Mouse (Mus musculus) hindbrain, embryonic 14.5 days (tissue): Measurements from ENCODE around the gene Rasgrp1. TPM values are rescaled to one million over a fixed set of nuclear protein-coding genes. Genes with fewer than 3 reads are reported as not detected.

Experiments
- ATAC-seq: fragments of 200-750 bp; cut with Nextera tagmentation; 2 replicates; pipeline ENCODE4 v1.8.0; 2017; ENCODE audit warnings: moderate number of reproducible peaks, mild to moderate bottlenecking, moderate TSS enrichment, moderate library complexity; ENCODE audit not compliant: low FRiP score
- DNase-seq: peaks from one replicate; pipeline ENCODE4 v3.0.0-alpha.2; 2015; ENCODE audit warnings: low spot score
- H3K27ac ChIP-seq: fragments of 300-500 bp; sonication (generic); 2 replicates; pipeline ENCODE4 v1.5.1; 2014; ENCODE audit warnings: mild to moderate bottlenecking, moderate library complexity
- H3K27me3 ChIP-seq: fragments of 300-500 bp; sonication (generic); 2 replicates; pipeline ENCODE4 v1.6.1; 2014; ENCODE audit warnings: mild to moderate bottlenecking, low read length, mixed read lengths; ENCODE audit not compliant: control insufficient read depth, insufficient read depth
- H3K36me3 ChIP-seq: fragments of 300-500 bp; sonication (generic); replicated peaks from 2 replicates; pipeline ENCODE4 v1.6.1; 2014; ENCODE audit not compliant: control insufficient read depth, insufficient read depth
- H3K4me1 ChIP-seq: fragments of 300-500 bp; sonication (generic); replicated peaks from 2 replicates; pipeline ENCODE4 v1.6.1; 2014; ENCODE audit warnings: antibody characterized with exemption, low read length, mixed read lengths; ENCODE audit not compliant: control insufficient read depth, insufficient read depth
- H3K4me2 ChIP-seq: fragments of 300-500 bp; sonication (generic); replicated peaks from 2 replicates; pipeline ENCODE4 v1.6.1; 2014; ENCODE audit warnings: mild to moderate bottlenecking, moderate library complexity
- H3K4me3 ChIP-seq: fragments of 300-500 bp; sonication (generic); replicated peaks from 2 replicates; pipeline ENCODE4 v1.5.1; 2014; ENCODE audit warnings: mild to moderate bottlenecking, low read length
- H3K9ac ChIP-seq: fragments of 300-500 bp; sonication (generic); 2 replicates; pipeline ENCODE4 v1.6.1; 2014
- H3K9me3 ChIP-seq: fragments of 300-500 bp; sonication (generic); 2 replicates; pipeline ENCODE4 v1.6.1; 2016; ENCODE audit warnings: low read length; ENCODE audit not compliant: control insufficient read depth
- WGBS: fragments of 180-500 bp; shearing (Covaris S2); extraction: QIAGEN DNeasy Blood & Tissue Kit; methylation state at CpG from one replicate; pipeline ENCODE4 v1.1.7; 2014; 5-methylcytosine and 5-hydroxymethylcytosine counted together
- polyA plus RNA-seq: library from polyadenylated mRNA; unstranded; fragments of >200 nt; fragmentation: Nextera tagmentation; extraction: Ambion mirVana; gene quantifications from 2 replicates; pipeline ENCODE4 v1.2.1, GENCODE M21; 2014

Gene Rasgrp1
- polyA plus RNA-seq, 1 experiment from 2014 or later, result 2.6 TPM

- 92% methylated on average over 1 of the region's 1 CpGs for WGBS
- no peak for ATAC-seq
Observed at GRCm38 (mm10) chr2:117371706-117372105, 28.9 kb upstream of the Rasgrp1 start.

GRCm38 (mm10) chr2:117366478-117366877 lies 23.7 kb upstream of the Rasgrp1 start:
- Histone ChIP-seq H3K27me3 (no peaks in the 10 kb centered on the region), H3K4me1 (no peaks in the 10 kb centered on the region), H3K9me3 (no peaks in the 10 kb centered on the region), H3K4me2 (no peak overlapping the region), H3K27ac (no peak overlapping the region), H3K4me3 (no peak overlapping the region), H3K9ac (no peak overlapping the region), H3K36me3 (no peaks in the 10 kb centered on the region)
- DNase-seq (no peak), ATAC-seq (no peak)
- WGBS, result 65% methylated on average over 3 of the region's 3 CpGs

More at GRCm38 (mm10) chr2:117371706-117372105, 28.9 kb upstream of the Rasgrp1 start:
- no peaks in the 10 kb centered on the region for H3K4me1 ChIP-seq
- H3K36me3 ChIP-seq, result no peaks in the 10 kb centered on the region
- no peak overlapping the region for H3K27ac ChIP-seq
- no peaks in the 10 kb centered on the region for H3K27me3 ChIP-seq
- H3K9me3 ChIP-seq, result no peaks in the 10 kb centered on the region
- no peak overlapping the region for H3K4me3 ChIP-seq
- H3K9ac ChIP-seq, result no peak overlapping the region
- DNase-seq, result no peak
- H3K4me2 ChIP-seq, result no peak overlapping the region

GRCm38 (mm10) chr2:117364056-117364455 lies 21.3 kb upstream of the Rasgrp1 start:
- WGBS, result 91% methylated on average over 2 of the region's 2 CpGs
- Histone ChIP-seq H3K27me3 (no peaks in the 10 kb centered on the region), H3K9ac (no peak overlapping the region), H3K36me3 (no peaks in the 10 kb centered on the region), H3K4me1 (no peaks in the 10 kb centered on the region), H3K4me2 (no peak overlapping the region), H3K4me3 (no peak overlapping the region), H3K27ac (no peak overlapping the region), H3K9me3 (no peaks in the 10 kb centered on the region)
- ATAC-seq (no peak), DNase-seq (no peak)

GRCm38 (mm10) chr2:117357939-117358338 lies 15.1 kb upstream of the Rasgrp1 start:
- H3K9me3 ChIP-seq, result no peaks in the 10 kb centered on the region
- no peaks in the 10 kb centered on the region for H3K36me3 ChIP-seq
- H3K4me1 ChIP-seq, result no peaks in the 10 kb centered on the region
- H3K9ac ChIP-seq, result no peak overlapping the region
- DNase-seq (no peak), ATAC-seq (no peak)
- H3K27me3 ChIP-seq, result no peaks in the 10 kb centered on the region
- H3K4me2 ChIP-seq, result no peak overlapping the region
- no peak overlapping the region for H3K4me3 ChIP-seq
- no peak overlapping the region for H3K27ac ChIP-seq

- Histone ChIP-seq H3K9ac (no peak overlapping the region), H3K4me3 (no peak overlapping the region), H3K4me1 (no peaks in the 10 kb centered on the region), H3K36me3 (no peaks in the 10 kb centered on the region), H3K27ac (no peak overlapping the region), H3K27me3 (no peaks in the 10 kb centered on the region), H3K4me2 (no peak overlapping the region), H3K9me3 (no peaks in the 10 kb centered on the region)
- peak; percentile 60; the same call in 1 of the 2 replicates for ATAC-seq
- WGBS, result 46% methylated on average over 9 of the region's 9 CpGs
- DNase-seq, result peak; percentile 33
Observed at GRCm38 (mm10) chr2:117352305-117353123, 9.7 kb upstream of the Rasgrp1 start.

- DNase-seq (no peak), ATAC-seq (no peak)
- WGBS, result 59% methylated on average over 6 of the region's 6 CpGs
Observed at GRCm38 (mm10) chr2:117350138-117350537, 7.3 kb upstream of the Rasgrp1 start.

GRCm38 (mm10) chr2:117343240-117343624 lies 431 bp upstream of the Rasgrp1 start:
- Histone ChIP-seq H3K36me3 (no peaks in the 10 kb centered on the region), H3K27me3 (peaks cover 22% of the 10 kb centered on the region), H3K9ac (no peak overlapping the region), H3K4me1 (peaks cover 5% of the 10 kb centered on the region; the same call in 1 of the 2 replicates), H3K27ac (no peak overlapping the region), H3K9me3 (no peaks in the 10 kb centered on the region), H3K4me2 (peak overlapping the region; percentile 90), H3K4me3 (peak overlapping the region; percentile 50)
- no peak for DNase-seq
- ATAC-seq, result no peak
- WGBS, result 40% methylated on average over 7 of the region's 7 CpGs

More at GRCm38 (mm10) chr2:117350138-117350537, 7.3 kb upstream of the Rasgrp1 start:
- Histone ChIP-seq H3K36me3 (no peaks in the 10 kb centered on the region), H3K9ac (no peak overlapping the region), H3K4me3 (no peak overlapping the region), H3K27ac (no peak overlapping the region), H3K9me3 (no peaks in the 10 kb centered on the region), H3K27me3 (no peaks in the 10 kb centered on the region), H3K4me2 (no peak overlapping the region), H3K4me1 (no peaks in the 10 kb centered on the region)

GRCm38 (mm10) chr2:117342090-117342546 lies 683 bp downstream of the Rasgrp1 start:
- peak overlapping the region; percentile 90 for H3K4me2 ChIP-seq
- peaks cover 5% of the 10 kb centered on the region; the same call in 1 of the 2 replicates for H3K4me1 ChIP-seq
- H3K9me3 ChIP-seq, result no peaks in the 10 kb centered on the region
- no peak overlapping the region for H3K27ac ChIP-seq
- no peaks in the 10 kb centered on the region for H3K36me3 ChIP-seq
- H3K4me3 ChIP-seq, result peak overlapping the region; percentile 50
- peaks cover 22% of the 10 kb centered on the region for H3K27me3 ChIP-seq
- WGBS, result under 1% methylated on average over 19 of the region's 19 CpGs
- peak; percentile 70 for DNase-seq
- ATAC-seq, result peak; percentile 52
- peak overlapping the region; percentile 39; the same call in 1 of the 2 replicates for H3K9ac ChIP-seq

- no peak for DNase-seq
- Histone ChIP-seq H3K4me1 (peaks cover 5% of the 10 kb centered on the region; the same call in 1 of the 2 replicates), H3K27me3 (peaks cover 20% of the 10 kb centered on the region), H3K9ac (no peak overlapping the region), H3K27ac (no peak overlapping the region), H3K4me3 (no peak overlapping the region), H3K4me2 (no peak overlapping the region), H3K9me3 (no peaks in the 10 kb centered on the region), H3K36me3 (no peaks in the 10 kb centered on the region)
- WGBS, result 69% methylated on average over 3 of the region's 3 CpGs
- no peak for ATAC-seq
Observed at GRCm38 (mm10) chr2:117338501-117338900, 4.3 kb downstream of the Rasgrp1 start.
